Mouse (Mus musculus) large intestine, adult 2 months (tissue): ENCODE measurements around the gene Kif26a. TPM values are rescaled to one million over a fixed set of nuclear protein-coding genes. Genes with fewer than 3 reads are reported as not detected.

Source experiments
- DNase-seq: peaks from one replicate; pipeline ENCODE4 v3.0.0-alpha.2; 2012; ENCODE audit warnings: low read depth, low spot score
- WGBS: fragments of 180-500 bp; shearing (Covaris S2); methylation state at CpG from one replicate; pipeline ENCODE4 v1.1.7; 2018; 5-methylcytosine and 5-hydroxymethylcytosine counted together
- polyA plus RNA-seq: library from polyadenylated mRNA; depleted of rRNA; stranded (reverse); fragments of >200 nt; gene quantifications from 2 replicates; pipeline ENCODE4 v1.2.3, GENCODE M21; 2012; rRNA removed

Kif26a gene
- polyA plus RNA-seq, 1 experiment = 0.95 TPM

DNA sequence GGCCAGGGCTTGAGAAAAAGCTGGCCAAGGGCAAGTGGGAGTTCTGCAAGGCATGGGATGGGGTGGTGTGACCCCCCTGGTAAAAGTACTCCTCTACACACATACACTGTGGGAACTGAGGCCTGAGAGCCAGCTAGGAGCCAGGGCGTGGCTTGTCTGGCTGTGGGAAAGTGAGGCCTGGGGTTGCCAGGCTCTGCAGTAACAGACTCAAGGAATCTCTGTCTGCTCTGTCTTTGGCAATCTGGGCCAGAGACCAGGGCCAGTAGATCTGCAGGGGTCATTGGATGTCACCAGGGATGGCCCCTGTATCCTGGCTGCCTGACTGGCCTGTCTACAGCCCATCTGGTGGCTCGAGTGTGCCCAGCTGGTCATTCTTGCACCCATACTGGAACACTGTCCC lies 61.2 kb downstream of the Kif26a start:
- WGBS = 83% methylated on average over 2 of the region's 2 CpGs
- no peak for DNase-seq

DNA sequence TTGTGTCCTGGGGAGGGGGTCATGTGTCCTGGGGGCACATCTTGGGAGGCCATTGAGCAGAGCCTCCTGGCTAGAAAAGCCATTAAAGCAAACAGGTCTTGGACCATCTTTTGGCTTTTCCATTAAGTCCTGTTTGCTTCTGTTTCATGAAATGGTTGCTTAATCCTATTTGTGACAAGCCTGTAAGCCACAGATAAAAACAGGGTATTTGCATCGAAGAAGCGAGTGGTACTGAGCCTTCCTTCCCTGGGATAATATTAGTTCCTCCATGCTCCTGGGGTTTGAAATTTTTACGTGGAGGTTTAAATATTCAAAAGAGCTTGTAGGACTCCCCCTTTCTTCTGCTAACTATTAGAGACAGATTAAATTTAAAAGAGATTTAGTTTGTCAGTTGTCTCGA lies 61.7 kb downstream of the Kif26a start:
- WGBS = 72% methylated on average over 4 of the region's 4 CpGs
- DNase-seq = no peak

DNA sequence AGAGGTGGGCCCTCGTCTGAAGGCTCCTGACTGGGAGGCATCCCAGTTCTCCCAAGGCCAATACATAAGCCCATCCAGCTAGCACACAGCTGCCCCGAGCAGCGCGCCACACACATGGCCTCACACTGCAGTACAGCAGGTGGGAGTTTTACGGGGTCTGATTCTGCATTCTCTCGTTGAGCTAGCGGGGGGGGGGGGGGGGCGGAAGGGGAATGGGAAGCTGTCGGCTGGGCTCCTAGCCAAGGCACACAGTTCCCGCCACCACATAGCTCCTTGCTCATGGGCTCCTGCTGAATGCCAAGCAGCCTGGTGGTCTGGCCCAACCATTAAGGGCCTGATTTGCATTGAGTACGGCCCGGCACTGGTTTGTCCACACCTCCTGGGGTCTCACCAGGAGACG lies 64.6 kb downstream of the Kif26a start:
- 42% methylated on average over 13 of the region's 13 CpGs for WGBS
- DNase-seq = no peak

DNA sequence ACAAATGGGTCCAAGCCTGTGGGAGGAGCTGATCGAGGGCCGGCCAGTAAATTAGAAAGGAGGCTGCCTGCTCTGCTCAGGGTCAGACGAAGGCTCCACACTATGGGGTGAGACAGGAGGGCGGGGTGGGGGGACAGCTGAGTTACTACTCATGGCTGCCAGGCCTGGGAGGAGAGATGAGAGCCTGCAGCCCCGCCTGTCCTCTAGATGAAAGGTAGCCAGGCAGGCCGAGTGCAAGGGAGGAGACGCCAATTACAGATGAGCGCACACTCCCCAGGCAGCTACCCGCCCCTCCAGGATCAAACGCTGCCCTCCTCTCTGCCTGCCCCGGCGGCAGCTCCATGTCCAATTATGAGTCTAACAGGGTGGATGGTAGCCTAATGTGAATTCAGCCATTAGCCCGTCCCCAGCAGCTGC lies 68.4 kb downstream of the Kif26a start:
- DNase-seq = no peak
- 28% methylated on average over 13 of the region's 13 CpGs for WGBS

DNA sequence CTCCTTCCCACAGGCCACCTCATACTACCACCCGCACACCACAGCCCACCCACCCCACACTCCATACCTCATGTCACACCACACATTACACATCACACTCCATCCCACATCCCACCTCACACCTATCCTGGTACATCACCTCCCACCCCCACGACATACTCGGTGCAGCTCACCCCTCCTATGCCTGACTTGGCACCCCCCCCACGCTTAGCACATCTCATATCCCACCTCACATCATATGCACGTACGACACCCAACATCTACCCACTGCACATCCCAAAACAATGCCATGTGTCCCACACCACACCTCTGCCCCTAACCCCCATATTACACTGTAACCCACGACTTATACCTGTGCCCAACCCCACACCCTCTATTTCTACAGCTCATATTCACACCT lies 69.5 kb downstream of the Kif26a start:
- WGBS = 78% methylated on average over 7 of the region's 7 CpGs
- no peak for DNase-seq

DNA sequence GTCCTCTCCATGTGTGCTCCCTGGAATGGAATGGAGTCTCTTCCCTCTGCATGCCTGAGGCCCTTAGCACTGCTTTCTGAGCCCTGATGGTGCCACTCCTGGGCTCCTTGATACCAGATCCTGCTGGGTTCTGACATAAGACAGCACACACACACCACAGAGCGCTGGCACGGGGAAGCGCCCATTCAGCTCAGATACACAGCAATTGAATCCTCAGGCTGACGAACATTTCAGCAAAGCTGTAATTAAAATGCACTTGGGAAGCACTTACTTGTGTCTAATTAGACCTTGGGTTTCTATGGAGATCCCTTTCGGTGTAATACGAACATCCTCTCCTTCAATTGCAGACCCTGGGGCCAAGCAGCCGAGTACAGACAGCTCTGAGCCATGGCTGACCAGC lies 71.0 kb downstream of the Kif26a start:
- 78% methylated on average over 7 of the region's 7 CpGs for WGBS
- no peak for DNase-seq

DNA sequence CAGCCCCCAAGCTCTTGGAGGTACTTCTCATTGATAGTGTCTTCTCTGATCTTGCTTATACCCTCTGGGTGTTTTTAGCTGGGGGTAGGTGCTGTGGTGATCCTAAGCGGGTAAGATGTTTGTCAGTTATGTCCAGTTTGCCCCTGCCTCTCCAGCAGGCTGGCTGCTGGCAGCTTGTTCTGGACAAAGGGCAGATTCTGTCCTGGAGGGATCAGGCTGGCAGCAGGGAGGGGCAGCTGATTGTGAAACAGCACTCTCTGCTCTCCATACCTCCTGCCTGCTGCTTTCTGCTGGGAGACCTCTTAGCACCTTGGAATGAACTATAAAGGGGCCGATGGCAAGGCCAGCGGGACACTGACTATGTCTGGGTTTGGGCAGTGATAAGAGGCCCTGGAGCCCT lies 71.7 kb downstream of the Kif26a start:
- DNase-seq = no peak
- WGBS = 35% methylated on average over 3 of the region's 3 CpGs

DNA sequence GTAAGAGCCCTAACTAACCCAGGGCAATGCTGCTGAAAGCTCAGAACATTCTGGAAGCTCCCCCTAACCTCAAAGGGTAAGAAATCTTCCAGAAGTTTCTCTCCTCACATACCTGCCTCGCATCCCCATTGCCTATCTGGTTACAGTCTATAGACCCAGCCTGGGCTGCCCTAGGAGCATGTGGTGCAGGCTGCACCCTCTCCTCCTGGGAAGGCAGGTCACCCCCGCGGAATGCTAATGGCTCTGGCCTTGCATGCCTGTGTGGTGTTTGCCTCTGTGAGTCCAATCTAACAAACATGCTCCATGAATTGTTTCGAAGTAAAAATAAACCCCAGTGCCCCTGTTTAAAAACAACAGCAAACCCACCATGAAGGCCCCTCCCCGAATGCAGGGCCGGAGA lies 75.3 kb downstream of the Kif26a start:
- DNase-seq = no peak
- 67% methylated on average over 6 of the region's 6 CpGs for WGBS

DNA sequence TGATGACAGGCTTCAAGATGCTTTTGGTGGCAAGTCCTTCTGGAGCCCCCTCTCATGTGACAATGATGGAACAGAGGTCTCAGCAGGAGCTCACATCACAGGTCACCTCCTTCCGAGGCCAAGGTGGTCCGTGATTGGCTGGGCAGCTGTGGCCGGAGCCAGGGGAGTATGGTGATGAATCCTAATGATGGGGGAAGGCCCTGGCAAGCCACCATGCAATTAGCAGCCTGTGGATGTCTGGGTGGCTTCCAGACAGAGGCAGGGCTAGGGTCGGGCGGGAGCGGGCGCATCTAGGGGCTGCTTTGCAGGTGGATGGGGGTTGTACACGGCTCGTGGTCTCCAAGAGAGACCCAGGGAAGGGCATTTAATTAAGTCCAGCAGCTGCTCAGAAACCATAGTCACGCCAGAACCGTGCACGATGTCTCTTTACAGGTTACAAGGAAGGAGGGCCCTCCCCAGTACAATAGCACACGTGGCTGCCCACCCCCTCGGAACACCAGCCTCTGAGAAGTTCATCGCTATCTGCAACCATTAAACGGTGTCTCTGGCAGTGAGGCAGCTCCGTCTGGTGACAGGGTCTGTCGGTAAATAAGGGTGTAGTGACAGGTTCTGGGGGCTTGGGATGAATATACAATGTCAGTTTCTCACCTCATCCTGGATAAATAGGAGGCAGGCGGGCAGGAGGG lies 75.9 kb downstream of the Kif26a start:
- no peak for DNase-seq
- WGBS = 53% methylated on average over 19 of the region's 19 CpGs

DNA sequence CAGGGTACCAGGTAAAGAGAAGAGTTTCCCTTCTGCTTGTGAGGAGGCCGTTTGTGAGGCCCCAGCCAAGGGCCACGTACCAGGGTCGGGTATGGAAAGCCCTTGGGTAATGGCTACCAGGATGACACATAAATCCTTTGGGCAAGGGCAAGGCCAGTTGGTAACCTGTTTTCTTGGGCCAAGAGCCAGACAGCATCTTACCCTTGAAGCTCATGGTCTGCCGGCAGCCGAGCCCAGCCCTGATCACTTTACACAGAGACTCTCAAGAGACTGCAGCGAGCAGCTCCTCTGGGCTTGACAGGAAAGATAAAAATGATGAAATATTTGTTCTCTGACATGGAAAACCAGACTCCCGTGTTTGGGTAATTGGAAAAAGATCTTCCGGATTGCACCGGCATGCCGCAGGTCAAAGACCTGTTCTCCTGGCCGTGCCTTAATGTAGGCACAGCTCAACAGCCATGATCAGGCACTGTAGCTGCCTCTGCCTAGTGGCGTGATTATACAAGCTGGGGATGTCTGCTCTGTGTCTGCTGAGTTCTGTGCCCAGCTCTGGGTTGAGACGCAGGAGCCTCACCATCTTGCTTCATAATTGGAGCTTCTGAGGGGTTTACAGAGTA lies 77.8 kb downstream of the Kif26a start:
- DNase-seq = no peak
- WGBS = 70% methylated on average over 13 of the region's 13 CpGs

DNA sequence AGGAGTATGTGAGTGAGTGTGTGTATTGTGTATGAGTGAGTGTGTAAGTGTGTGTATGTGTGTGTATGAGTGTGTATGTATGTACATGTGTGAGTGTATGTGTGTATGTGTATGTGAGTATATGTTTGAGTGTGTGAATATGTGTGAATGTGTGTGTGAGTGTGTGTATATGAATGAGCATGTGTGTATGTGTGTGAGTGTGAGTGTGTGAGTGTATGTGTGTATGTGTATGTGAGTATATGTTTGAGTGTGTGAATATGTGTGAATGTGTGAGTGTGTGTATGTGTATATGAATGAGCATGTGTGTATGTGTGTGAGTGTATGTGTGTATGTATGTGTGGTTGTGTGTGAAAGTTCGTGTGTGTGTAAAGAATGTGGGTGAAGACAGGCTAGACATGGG lies 80.2 kb downstream of the Kif26a start:
- 60% methylated on average over 1 of the region's 1 CpGs for WGBS
- no peak for DNase-seq

DNA sequence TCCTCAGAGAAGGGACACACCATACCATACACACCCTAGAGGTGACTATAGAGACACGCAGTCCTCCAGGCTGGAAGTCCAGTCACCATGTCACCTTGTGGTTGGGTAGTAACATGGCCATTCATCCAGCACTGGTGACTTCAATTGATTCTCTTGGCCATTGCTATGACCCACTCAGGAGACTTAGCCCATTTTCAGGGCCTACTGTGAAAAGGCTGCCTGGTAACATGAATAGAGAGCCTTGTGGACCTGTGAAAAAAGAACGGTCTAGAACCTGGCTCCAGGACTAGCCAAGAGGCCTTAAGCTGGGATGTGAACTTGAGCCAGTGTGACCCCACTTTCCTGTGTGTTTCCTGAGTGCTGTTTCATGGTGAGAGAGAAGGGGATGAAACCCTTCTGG lies 80.6 kb downstream of the Kif26a start:
- WGBS = 98% methylated on average over 2 of the region's 2 CpGs
- DNase-seq = no peak

DNA sequence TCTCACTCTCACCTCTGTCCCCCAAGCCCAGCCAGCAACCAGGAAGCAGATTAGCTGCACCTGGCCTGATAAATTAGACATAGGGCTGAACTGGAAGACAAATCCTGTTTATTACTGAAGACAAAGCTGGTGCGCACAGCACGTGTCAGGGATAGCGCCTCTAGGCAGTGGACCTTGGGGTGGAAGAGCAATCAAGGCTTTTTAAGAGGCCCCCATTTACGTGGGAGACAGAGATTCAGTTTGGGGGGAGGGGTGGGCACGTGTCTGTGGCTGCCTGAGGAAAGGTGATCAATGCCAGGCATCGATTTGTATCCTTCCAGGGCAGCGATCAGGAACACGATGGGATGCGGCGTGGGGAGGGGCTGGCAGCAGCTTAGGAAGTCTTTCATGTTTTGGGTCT lies 83.1 kb downstream of the Kif26a start:
- no peak for DNase-seq
- 57% methylated on average over 10 of the region's 10 CpGs for WGBS

DNA sequence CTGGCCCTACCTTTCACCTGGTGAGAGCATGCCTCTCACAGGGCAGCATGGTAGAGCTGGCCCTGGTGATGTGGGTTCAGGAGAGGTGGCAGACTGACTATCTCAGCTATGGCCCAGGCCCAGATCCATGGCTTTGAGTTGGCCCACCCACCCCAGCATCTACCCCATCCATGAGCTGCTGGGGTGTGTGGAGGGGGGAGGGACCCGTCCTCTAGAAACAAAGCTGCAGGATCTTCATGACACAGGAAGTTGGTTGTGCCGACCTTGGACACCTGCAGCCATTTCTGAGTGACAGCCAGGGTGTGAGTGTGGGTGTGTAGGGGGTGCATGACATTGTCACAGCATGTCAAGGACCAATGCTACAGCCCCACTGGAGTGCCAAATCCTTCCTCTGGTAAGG lies 84.2 kb downstream of the Kif26a start:
- 50% methylated on average over 2 of the region's 2 CpGs for WGBS

More for the DNA sequence above, 84.2 kb downstream of the Kif26a start:
- DNase-seq = no peak

Other genes with a start within 250 kb of the Kif26a start
- 18.8 and 25.7 TPM in 2 replicates for gene Ppp1r13b, start 238.1 kb upstream of the Kif26a start, polyA plus RNA-seq
- 111 and 121 TPM in 2 replicates for gene Atp5mpl, start 179.2 kb upstream of the Kif26a start, polyA plus RNA-seq
- gene Tdrd9, start 174.6 kb upstream of the Kif26a start, polyA plus RNA-seq = 0.05 and 0.16 TPM in 2 replicates
- gene Rd3l, start 164.9 kb upstream of the Kif26a start, polyA plus RNA-seq = not detected in 2 replicates
- gene Aspg, start 39.5 kb upstream of the Kif26a start, polyA plus RNA-seq = 28.2 and 31.8 TPM in 2 replicates